Mouse (Mus musculus) forebrain, embryonic 14.5 days (tissue): ENCODE data around the gene Tnip3. TPM values are rescaled to one million over a fixed set of nuclear protein-coding genes. Genes with fewer than 3 reads are reported as not detected.

Experiments
- ATAC-seq: fragments of 200-750 bp; cut with Nextera tagmentation; 2 replicates; pipeline ENCODE4 v1.8.0; 2017; ENCODE audit warnings: mild to moderate bottlenecking, moderate library complexity
- DNase-seq: peaks from one replicate; pipeline ENCODE4 v3.0.0-alpha.2; 2015; ENCODE audit warnings: low spot score
- H3K27ac ChIP-seq: fragments of 300-500 bp; sonication (generic); 2 replicates; pipeline ENCODE4 v1.5.1; 2014; ENCODE audit warnings: low read depth, mild to moderate bottlenecking, control low read depth, low read length, moderate library complexity
- H3K27me3 ChIP-seq: fragments of 300-500 bp; sonication (generic); replicated peaks from 2 replicates; pipeline ENCODE4 v1.6.1; 2014; ENCODE audit warnings: low read length, control low read depth, mixed read lengths; ENCODE audit not compliant: control insufficient read depth, insufficient read depth
- H3K36me3 ChIP-seq: fragments of 300-500 bp; sonication (generic); 2 replicates; pipeline ENCODE4 v1.6.1; 2014; ENCODE audit warnings: low read length, control low read depth; ENCODE audit not compliant: control insufficient read depth, insufficient read depth
- H3K4me1 ChIP-seq: fragments of 300-500 bp; sonication (generic); 2 replicates; pipeline ENCODE4 v1.6.1; 2014; ENCODE audit warnings: antibody characterized with exemption, low read length, control low read depth; ENCODE audit not compliant: control insufficient read depth, insufficient read depth
- H3K4me2 ChIP-seq: fragments of 300-500 bp; sonication (generic); 2 replicates; pipeline ENCODE4 v1.6.1; 2014; ENCODE audit warnings: mild to moderate bottlenecking, control low read depth, low read length
- H3K4me3 ChIP-seq: fragments of 300-500 bp; sonication (generic); 2 replicates; pipeline ENCODE4 v1.5.1; 2014; ENCODE audit warnings: low read depth, low read length, control low read depth
- H3K9ac ChIP-seq: fragments of 300-500 bp; sonication (generic); 2 replicates; pipeline ENCODE4 v1.6.1; 2014; ENCODE audit warnings: mild to moderate bottlenecking, low read length, control low read depth, moderate library complexity
- H3K9me3 ChIP-seq: fragments of 300-500 bp; sonication (generic); replicated peaks from 2 replicates; pipeline ENCODE4 v1.6.1; 2016; ENCODE audit warnings: low read length, control low read depth, mixed read lengths; ENCODE audit not compliant: control insufficient read depth
- WGBS: fragments of 180-500 bp; shearing (Covaris S2); extraction: QIAGEN DNeasy Blood & Tissue Kit; methylation state at CpG from one replicate; pipeline ENCODE4 v1.1.7; 2014; 5-methylcytosine and 5-hydroxymethylcytosine counted together
- polyA plus RNA-seq: library from polyadenylated mRNA; unstranded; fragments of >200 nt; fragmentation: Nextera tagmentation; extraction: Ambion mirVana; gene quantifications from 2 replicates; pipeline ENCODE4 v1.2.1, GENCODE M21; 2014

Tnip3 gene
- polyA plus RNA-seq, 1 experiment from 2014 or later: not detected

DNA sequence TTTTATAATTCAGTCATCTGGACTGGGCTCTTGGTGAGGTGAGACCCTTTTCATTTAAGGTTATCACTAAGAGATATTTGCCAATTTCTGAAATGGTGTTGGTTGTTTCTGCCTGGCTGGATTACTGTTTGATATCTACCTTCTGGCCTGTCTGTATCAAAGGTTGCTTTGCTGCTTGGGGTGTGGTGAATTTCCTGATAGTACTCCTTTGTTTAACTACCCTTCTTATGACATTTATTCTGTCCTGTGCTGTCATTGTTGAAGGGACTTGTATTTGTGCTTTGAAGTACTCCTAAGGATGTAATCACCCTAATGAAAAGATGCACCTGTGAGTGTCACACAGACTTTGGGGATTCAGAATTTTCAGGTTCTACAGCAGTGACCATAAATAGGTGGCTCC, 96.1 kb downstream of the Tnip3 start:
- H3K27ac ChIP-seq: no peak overlapping the region
- no peaks in the 10 kb centered on the region for H3K27me3 ChIP-seq
- no peaks in the 10 kb centered on the region for H3K9me3 ChIP-seq
- ATAC-seq (no peak), DNase-seq (no peak)
- H3K4me3 ChIP-seq: no peak overlapping the region
- no peaks in the 10 kb centered on the region for H3K36me3 ChIP-seq
- no peak overlapping the region for H3K9ac ChIP-seq
- H3K4me1 ChIP-seq: no peaks in the 10 kb centered on the region
- H3K4me2 ChIP-seq: no peak overlapping the region

GRCm38 (mm10) chr6:65623016-65623715, 98.1 kb downstream of the Tnip3 start:
- no peak overlapping the region for H3K4me2 ChIP-seq
- no peaks in the 10 kb centered on the region for H3K36me3 ChIP-seq
- H3K4me1 ChIP-seq: no peaks in the 10 kb centered on the region
- DNase-seq (peak; percentile 10), ATAC-seq (no peak)
- no peak overlapping the region for H3K27ac ChIP-seq
- no peaks in the 10 kb centered on the region for H3K9me3 ChIP-seq
- H3K27me3 ChIP-seq: no peaks in the 10 kb centered on the region
- 68% methylated on average over 3 of the region's 3 CpGs for WGBS
- no peak overlapping the region for H3K9ac ChIP-seq
- H3K4me3 ChIP-seq: no peak overlapping the region

DNA sequence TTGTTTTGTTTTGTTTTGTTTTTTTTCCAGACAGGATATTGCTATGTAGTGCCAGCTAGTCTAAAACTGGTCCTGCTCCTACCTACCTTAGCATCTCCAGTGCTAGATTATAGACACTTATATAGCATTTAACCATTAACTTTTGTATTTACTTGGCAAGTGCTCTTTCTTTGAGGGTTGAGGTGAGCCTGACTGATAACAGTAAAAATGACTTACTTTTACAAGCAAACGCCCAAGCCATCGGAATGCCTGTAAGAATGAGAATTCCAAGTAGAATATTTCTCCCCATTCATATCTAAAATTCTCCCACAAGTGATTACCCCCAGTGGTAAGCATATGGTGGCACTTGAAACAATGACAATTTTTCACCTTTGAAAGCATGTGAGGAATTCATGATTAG, 105.5 kb downstream of the Tnip3 start:
- no peak for ATAC-seq
- Histone ChIP-seq H3K9ac (no peak overlapping the region), H3K9me3 (no peaks in the 10 kb centered on the region), H3K36me3 (no peaks in the 10 kb centered on the region), H3K27ac (no peak overlapping the region), H3K27me3 (no peaks in the 10 kb centered on the region), H3K4me2 (no peak overlapping the region), H3K4me1 (no peaks in the 10 kb centered on the region), H3K4me3 (no peak overlapping the region)
- 97% methylated on average over 2 of the region's 2 CpGs for WGBS
- DNase-seq: no peak

GRCm38 (mm10) chr6:65632184-65632583, 107.1 kb downstream of the Tnip3 start:
- H3K4me1 ChIP-seq: no peaks in the 10 kb centered on the region
- H3K36me3 ChIP-seq: no peaks in the 10 kb centered on the region
- H3K4me2 ChIP-seq: no peak overlapping the region
- ATAC-seq: no peak
- H3K9ac ChIP-seq: no peak overlapping the region
- no peak overlapping the region for H3K27ac ChIP-seq
- H3K27me3 ChIP-seq: no peaks in the 10 kb centered on the region
- no peaks in the 10 kb centered on the region for H3K9me3 ChIP-seq
- no peak for DNase-seq
- 94% methylated on average over 5 of the region's 5 CpGs for WGBS
- no peak overlapping the region for H3K4me3 ChIP-seq

GRCm38 (mm10) chr6:65642431-65642830, 117.3 kb downstream of the Tnip3 start:
- Histone ChIP-seq H3K9me3 (peaks cover 9% of the 10 kb centered on the region; the same call in 1 of the 2 replicates), H3K27me3 (no peaks in the 10 kb centered on the region), H3K36me3 (no peaks in the 10 kb centered on the region), H3K4me1 (0 out of 2 replicates have a peak, but pooled peaks cover 3% of the 10 kb centered on the region), H3K4me3 (no peak overlapping the region), H3K4me2 (no peak overlapping the region), H3K27ac (no peak overlapping the region), H3K9ac (no peak overlapping the region)
- peak; percentile 7 for DNase-seq
- ATAC-seq: no peak

DNA sequence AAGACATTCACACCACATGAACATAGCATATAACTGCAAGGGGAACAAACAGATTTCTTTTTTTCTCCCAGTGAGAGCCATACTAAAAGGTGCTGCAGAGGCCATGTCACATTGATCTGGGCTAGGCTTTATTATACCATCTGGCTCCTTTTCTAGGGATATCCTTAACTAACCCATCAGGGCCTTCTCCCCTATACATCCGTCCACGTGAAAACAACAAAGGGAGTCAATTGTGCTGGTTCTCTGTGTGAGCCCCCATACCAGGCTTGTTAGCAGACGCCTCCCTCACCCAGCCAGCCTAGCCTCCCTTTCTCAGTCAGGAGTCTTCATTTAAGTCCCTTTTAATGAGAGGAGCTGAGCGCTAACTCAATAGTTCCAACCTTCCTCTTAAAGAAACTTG, 119.0 kb downstream of the Tnip3 start:
- no peak overlapping the region for H3K4me2 ChIP-seq
- H3K27me3 ChIP-seq: no peaks in the 10 kb centered on the region
- no peak overlapping the region for H3K27ac ChIP-seq
- DNase-seq (peak; percentile 56), ATAC-seq (peak; percentile 77)
- 7% methylated on average over 4 of the region's 4 CpGs for WGBS
- no peak overlapping the region for H3K4me3 ChIP-seq
- peaks cover 3% of the 10 kb centered on the region; the same call in 1 of the 2 replicates for H3K9me3 ChIP-seq
- H3K9ac ChIP-seq: no peak overlapping the region
- H3K4me1 ChIP-seq: 0 out of 2 replicates have a peak, but pooled peaks cover 3% of the 10 kb centered on the region
- H3K36me3 ChIP-seq: no peaks in the 10 kb centered on the region

- 74% methylated on average over 3 of the region's 3 CpGs for WGBS
- Histone ChIP-seq H3K27me3 (no peaks in the 10 kb centered on the region), H3K4me2 (no peak overlapping the region), H3K4me1 (0 out of 2 replicates have a peak, but pooled peaks cover 3% of the 10 kb centered on the region), H3K9ac (no peak overlapping the region), H3K27ac (no peak overlapping the region), H3K9me3 (no peaks in the 10 kb centered on the region), H3K4me3 (no peak overlapping the region), H3K36me3 (no peaks in the 10 kb centered on the region)
- DNase-seq (no peak), ATAC-seq (no peak)
These were observed 121.3 kb downstream of the Tnip3 start for GRCm38 (mm10) chr6:65646408-65646807.

GRCm38 (mm10) chr6:65647731-65648130, 122.6 kb downstream of the Tnip3 start:
- Histone ChIP-seq H3K36me3 (no peaks in the 10 kb centered on the region), H3K4me2 (no peak overlapping the region), H3K4me3 (no peak overlapping the region), H3K27me3 (no peaks in the 10 kb centered on the region), H3K4me1 (0 out of 2 replicates have a peak, but pooled peaks cover 3% of the 10 kb centered on the region), H3K9me3 (no peaks in the 10 kb centered on the region), H3K9ac (no peak overlapping the region), H3K27ac (no peak overlapping the region)
- ATAC-seq (no peak), DNase-seq (no peak)
- WGBS: 90% methylated on average over 6 of the region's 6 CpGs

GRCm38 (mm10) chr6:65651376-65651775, 126.3 kb downstream of the Tnip3 start:
- H3K27me3 ChIP-seq: no peaks in the 10 kb centered on the region
- peak; percentile 84 for DNase-seq
- H3K27ac ChIP-seq: no peak overlapping the region
- no peak overlapping the region for H3K4me3 ChIP-seq
- 27% methylated on average over 4 of the region's 4 CpGs for WGBS
- ATAC-seq: 0 out of 2 replicates have a peak, but pooled peaks have one; percentile 26
- H3K4me1 ChIP-seq: no peaks in the 10 kb centered on the region
- H3K9ac ChIP-seq: no peak overlapping the region
- no peaks in the 10 kb centered on the region for H3K36me3 ChIP-seq
- no peak overlapping the region for H3K4me2 ChIP-seq
- no peaks in the 10 kb centered on the region for H3K9me3 ChIP-seq
